Mouse (Mus musculus) E14TG2a.4 (cell line): ENCODE results near the gene Oas1d.
A peak's percentile ranks its signal among the peaks of the same experiment; 100 is the strongest.
"Not testable (repeated sequence)": the region's sequence is repeated elsewhere in the genome, so short reads cannot be mapped to it uniquely, and the experiment has no call there.

Source experiments
- H3K27me3 ChIP-seq: 2 replicates; pipeline ENCODE4 v1.6.1; 2014; ENCODE audit warnings: low read length, control low read depth; ENCODE audit not compliant: insufficient read depth
- H3K36me3 ChIP-seq: 2 replicates; pipeline ENCODE4 v1.6.1; 2014; ENCODE audit warnings: low read length, control low read depth; ENCODE audit not compliant: insufficient read depth
- H3K4me1 ChIP-seq: replicated peaks from 2 replicates; pipeline ENCODE4 v1.6.1; 2014; ENCODE audit warnings: low read depth, low read length, control low read depth
- H3K4me3 ChIP-seq: replicated peaks from 2 replicates; pipeline ENCODE4 v1.5.1; 2014; ENCODE audit warnings: mild to moderate bottlenecking, low read length
- H3K9me3 ChIP-seq: 2 replicates; pipeline ENCODE4 v1.6.1; 2014; ENCODE audit warnings: low read length, control low read depth
- CTCF ChIP-seq: conservative IDR thresholded peaks from 2 replicates; pipeline ENCODE4 v1.5.1; 2014; ENCODE audit warnings: low read length
- NANOG ChIP-seq: IDR thresholded peaks from 2 replicates; pipeline ENCODE4 v1.6.1; 2014; ENCODE audit warnings: borderline replicate concordance, low read length, mixed read lengths
- POU5F1 ChIP-seq: IDR thresholded peaks from 2 replicates; pipeline ENCODE4 v1.6.1; 2014; ENCODE audit warnings: low read length, borderline replicate concordance

Oas1d gene

DNA sequence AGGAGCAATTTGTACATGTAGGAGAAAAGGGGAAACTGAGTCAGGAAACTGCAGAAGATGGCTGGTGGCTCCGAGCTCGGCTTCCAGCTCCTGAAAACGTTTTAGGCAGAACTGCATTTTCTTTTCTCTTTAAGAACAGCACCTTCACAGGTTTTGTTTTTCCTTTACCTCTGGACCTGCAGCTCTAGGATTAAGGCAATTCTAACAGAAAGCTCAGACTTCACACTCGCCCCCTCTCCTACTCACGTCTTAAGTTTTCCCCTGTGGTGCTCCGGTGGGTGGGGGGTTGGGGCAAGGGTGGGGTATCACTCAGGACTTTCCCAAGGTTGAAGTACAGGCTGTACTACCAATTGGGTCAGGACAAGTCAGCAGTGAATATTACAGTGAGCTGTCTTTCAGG is 26.5 kb upstream of the Oas1d start:
- Histone ChIP-seq H3K27me3 (no peaks in the 10 kb centered on the region), H3K4me1 (peaks cover 51% of the 10 kb centered on the region), H3K4me3 (peak overlapping the region; percentile 60), H3K9me3 (peaks cover 21% of the 10 kb centered on the region), H3K36me3 (peaks cover 27% of the 10 kb centered on the region)
- TF ChIP-seq NANOG (no peak), CTCF (no peak), POU5F1 (no peak)

DNA sequence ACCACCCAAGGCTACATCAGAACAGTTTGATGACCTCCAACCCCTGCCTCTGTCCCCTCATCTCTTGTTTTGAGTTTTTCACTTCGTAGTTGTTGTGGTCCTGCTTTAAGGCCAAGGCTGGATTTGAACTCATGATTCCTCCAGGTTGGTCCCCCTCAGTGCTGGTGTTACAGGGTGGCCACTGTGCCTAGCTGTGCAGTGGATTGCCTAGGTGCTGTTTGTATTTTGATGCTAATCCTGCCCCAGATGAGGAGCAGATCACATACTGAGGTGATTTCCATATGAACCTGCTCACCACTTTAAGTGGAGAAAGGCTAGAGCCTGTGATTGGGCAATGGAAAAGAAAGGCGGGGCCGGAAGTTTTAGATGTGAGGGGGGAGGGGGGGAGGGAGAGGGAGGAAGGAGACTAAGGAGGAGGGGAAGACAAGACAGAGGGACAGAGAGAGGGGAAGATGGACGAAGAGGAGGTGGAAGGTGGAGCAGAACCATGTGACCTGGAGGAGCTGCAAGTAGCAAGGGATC is 26.0 kb upstream of the Oas1d start:
- TF ChIP-seq NANOG = peak; percentile 92
- Histone ChIP-seq H3K4me3 (peak overlapping the region; percentile 77), H3K36me3 (peaks cover 27% of the 10 kb centered on the region), H3K4me1 (peaks cover 51% of the 10 kb centered on the region), H3K9me3 (peaks cover 24% of the 10 kb centered on the region)
- not testable (repeated sequence) for H3K27me3 ChIP-seq

DNA sequence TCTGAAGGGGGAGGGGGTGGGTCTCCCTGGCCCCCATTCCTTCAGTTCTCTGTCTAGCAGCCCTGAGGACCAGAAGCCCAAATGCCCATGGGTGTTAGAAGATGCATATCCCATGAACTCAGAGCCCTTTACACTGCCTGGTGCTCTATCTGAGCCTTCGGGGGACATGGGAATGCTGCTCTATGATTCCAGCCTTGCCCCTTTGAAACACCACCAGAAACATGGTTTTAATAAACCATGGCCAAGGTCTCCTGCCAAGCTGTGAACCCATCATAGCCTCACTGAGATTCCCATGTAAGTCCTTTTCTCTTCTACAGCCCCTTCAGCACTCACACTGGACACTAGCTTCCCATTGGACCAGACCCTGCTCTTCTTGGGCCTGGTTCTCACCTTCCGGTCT is 24.3 kb upstream of the Oas1d start:
- TF ChIP-seq CTCF = no peak
- no peak for TF ChIP-seq POU5F1
- TF ChIP-seq NANOG = no peak
- Histone ChIP-seq H3K27me3 (no peaks in the 10 kb centered on the region), H3K4me1 (peaks cover 63% of the 10 kb centered on the region), H3K4me3 (peak overlapping the region; percentile 77), H3K9me3 (peaks cover 30% of the 10 kb centered on the region), H3K36me3 (peaks cover 27% of the 10 kb centered on the region)

DNA sequence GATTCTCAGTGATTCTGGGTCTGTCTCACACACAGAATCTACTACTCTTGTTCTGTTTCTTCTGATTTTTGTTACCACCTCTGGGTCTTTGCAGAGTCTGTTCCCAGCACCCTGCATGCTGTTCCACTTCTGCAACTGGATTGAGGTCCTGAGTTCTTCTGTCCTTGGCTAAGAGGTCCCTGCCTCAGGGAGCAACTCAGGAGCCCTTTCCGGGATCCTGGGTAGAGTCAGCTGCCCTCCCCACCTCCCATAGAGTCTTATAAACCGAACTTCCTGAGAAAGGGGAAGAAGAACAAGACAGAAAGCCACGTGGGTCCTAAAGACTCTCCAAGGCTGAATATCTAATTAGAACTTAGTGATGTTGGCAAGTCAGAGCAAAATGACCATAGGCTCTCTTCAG is 23.3 kb upstream of the Oas1d start:
- TF ChIP-seq CTCF = no peak
- no peak for TF ChIP-seq POU5F1
- TF ChIP-seq NANOG = no peak
- H3K9me3 ChIP-seq = peaks cover 30% of the 10 kb centered on the region

DNA sequence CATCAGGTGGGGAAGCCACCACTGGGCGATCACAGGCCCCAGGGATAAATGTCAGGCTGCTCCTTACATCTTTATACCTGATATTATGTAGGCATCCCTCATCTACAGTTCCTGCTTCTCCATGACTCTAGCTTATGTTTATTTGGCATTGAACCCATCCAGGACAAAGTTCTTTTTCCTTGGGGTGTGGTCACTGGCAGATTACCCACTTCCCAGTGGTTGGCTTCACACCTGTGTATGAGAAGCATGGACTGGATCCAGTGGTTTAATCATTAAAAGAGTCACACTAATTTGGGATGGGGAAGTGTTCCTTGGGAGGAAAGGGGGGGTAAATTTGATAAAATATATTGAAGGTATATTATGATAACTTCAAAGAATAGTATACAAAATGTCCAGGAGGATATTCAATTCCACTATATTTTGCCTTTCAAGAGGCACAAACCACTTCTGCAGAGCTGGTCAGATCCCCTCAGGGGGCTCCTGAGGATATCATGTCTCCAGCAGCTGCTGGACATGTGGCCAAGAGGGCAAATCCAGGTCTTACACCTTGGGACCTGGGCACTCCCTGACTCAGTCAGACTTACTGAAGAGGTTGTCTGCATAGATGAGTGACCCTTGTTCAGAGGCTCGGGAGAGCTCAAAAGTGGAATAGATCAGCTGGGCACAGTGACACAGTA is 22.6 kb upstream of the Oas1d start:
- H3K27me3 ChIP-seq = not testable (repeated sequence)
- Histone ChIP-seq H3K9me3 (peaks cover 30% of the 10 kb centered on the region), H3K4me1 (peaks cover 74% of the 10 kb centered on the region), H3K36me3 (peaks cover 27% of the 10 kb centered on the region), H3K4me3 (peak overlapping the region; percentile 77; the same call in 1 of the 2 replicates)

More for the DNA sequence above, 23.3 kb upstream of the Oas1d start:
- Histone ChIP-seq H3K36me3 (peaks cover 27% of the 10 kb centered on the region), H3K4me3 (peak overlapping the region; percentile 77; the same call in 1 of the 2 replicates), H3K27me3 (no peaks in the 10 kb centered on the region), H3K4me1 (peaks cover 72% of the 10 kb centered on the region)

DNA sequence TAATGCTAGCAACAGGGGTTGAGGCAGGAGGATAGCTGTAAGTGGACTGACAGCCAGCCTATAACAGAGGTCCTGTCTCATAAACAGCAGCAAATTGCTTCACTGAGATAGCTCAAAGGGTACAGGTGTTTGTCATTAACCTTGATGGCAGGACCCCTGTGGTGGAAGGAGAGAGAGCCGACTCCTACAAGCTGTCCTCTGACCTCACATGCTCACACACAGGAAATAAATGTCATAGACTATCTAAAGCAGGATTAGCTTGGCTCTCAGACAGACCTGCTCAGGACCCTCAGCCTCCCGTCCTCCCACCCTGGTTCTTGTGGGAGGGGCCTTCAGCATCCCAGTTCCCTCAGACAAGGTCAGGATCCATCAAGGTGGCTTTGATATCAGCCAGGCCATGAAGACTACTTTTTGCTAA is 22.1 kb upstream of the Oas1d start:
- TF ChIP-seq NANOG (no peak), POU5F1 (no peak), CTCF (no peak)
- Histone ChIP-seq H3K9me3 (peaks cover 30% of the 10 kb centered on the region), H3K4me3 (no peak overlapping the region), H3K27me3 (no peaks in the 10 kb centered on the region), H3K36me3 (peaks cover 27% of the 10 kb centered on the region), H3K4me1 (peaks cover 71% of the 10 kb centered on the region)

DNA sequence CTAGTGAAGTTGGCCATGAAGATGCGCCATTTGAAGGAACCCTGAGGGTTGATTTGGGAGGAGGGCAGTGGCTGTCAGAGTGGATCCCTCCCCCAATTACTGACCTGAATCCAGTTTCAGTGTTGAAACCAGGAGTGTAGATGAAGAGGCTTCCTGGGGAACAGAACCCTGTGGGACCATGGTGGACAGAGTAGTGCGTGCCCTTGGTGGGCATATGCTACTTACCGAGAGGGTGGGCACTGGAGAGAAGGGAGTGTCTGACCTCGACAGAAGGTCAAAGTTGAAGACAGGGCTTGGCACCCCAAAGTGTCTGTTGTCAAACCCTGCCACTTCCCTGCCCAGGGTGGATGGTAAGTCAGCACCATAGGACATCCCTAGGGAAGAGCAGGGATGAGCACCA is 20.5 kb upstream of the Oas1d start:
- H3K36me3 ChIP-seq = peaks cover 33% of the 10 kb centered on the region
- not testable (repeated sequence) for H3K27me3 ChIP-seq, H3K4me3 ChIP-seq
- H3K4me1 ChIP-seq = peaks cover 64% of the 10 kb centered on the region
- H3K9me3 ChIP-seq = peaks cover 30% of the 10 kb centered on the region

DNA sequence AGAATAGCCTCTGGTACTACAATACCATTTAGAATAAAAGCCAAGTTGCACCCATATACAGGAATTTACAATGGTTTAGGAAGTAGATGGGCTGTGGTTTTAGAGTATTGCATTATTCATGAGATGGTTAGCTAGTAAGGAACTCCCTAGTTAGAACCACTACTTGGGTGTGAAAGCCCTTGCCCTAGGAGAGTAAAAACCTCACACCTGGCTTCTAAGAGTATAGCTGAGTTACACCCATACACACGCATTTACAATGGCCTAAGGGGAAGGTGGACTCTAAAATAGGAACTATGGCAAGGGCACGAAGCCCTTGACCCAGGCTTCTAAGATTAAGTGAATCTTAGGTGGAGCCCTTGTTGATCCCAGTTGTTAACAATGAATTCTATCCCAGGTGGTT is 19.6 kb upstream of the Oas1d start:
- not testable (repeated sequence) for H3K4me3 ChIP-seq
- TF ChIP-seq POU5F1 = peak; percentile 89; the same call in 1 of the 2 replicates

DNA sequence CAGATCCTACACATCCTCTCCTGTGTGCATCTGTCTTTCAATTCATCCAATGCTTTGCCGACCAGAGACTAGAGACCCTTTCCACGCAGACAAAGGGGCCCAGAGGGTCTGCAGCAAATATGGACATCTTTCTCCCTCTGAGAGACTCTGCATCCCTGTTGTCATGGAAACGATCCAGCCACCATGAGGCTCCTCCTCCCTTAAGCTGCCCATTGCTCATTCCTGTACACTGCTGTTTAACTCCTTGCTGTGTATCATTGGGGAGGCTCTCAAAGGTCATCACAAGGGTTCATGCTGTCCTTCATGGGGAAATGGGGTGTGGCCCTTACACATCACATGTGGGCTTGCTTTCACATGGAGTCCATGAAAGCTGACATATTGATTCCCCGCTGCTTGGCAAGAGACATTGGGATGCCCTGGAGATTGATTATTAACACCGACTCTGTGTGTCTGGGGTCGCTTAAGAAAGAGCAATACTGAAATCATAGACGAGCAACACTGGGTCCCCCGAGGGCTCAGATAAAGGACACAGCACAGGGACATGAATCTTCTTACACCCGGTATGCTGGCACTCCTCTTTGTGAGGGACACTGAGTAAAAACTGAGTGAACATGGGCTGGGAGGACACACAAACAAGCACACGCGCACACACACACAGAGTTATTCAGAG is 19.0 kb upstream of the Oas1d start:
- no peak for TF ChIP-seq NANOG
- no peak for TF ChIP-seq CTCF
- TF ChIP-seq POU5F1 = no peak
- Histone ChIP-seq H3K4me3 (no peak overlapping the region), H3K4me1 (peaks cover 53% of the 10 kb centered on the region), H3K36me3 (peaks cover 38% of the 10 kb centered on the region), H3K9me3 (peaks cover 30% of the 10 kb centered on the region), H3K27me3 (peaks cover 7% of the 10 kb centered on the region; the same call in 1 of the 2 replicates)

More for the DNA sequence above, 19.6 kb upstream of the Oas1d start:
- Histone ChIP-seq H3K4me1 (peaks cover 59% of the 10 kb centered on the region), H3K36me3 (peaks cover 41% of the 10 kb centered on the region), H3K9me3 (peaks cover 30% of the 10 kb centered on the region)
- not testable (repeated sequence) for H3K27me3 ChIP-seq
